Mouse (Mus musculus) MEL (cell line): ENCODE measurements around the gene Hpca.

Source experiments
- BHLHE40 ChIP-seq: IDR thresholded peaks from 2 replicates; pipeline ENCODE4 v1.6.1; 2012; ENCODE audit warnings: low read depth, mild to moderate bottlenecking, inconsistent platforms, low read length, improper control_type of control experiment, borderline replicate concordance
- CHD1 ChIP-seq: IDR thresholded peaks from 2 replicates; pipeline ENCODE4 v1.6.1; 2012; ENCODE audit warnings: low read depth, mild to moderate bottlenecking, inconsistent platforms, low read length, improper control_type of control experiment
- CHD2 ChIP-seq: IDR thresholded peaks from 2 replicates; pipeline ENCODE4 v1.6.1; 2011; ENCODE audit warnings: low read length, improper control_type of control experiment
- CTCF ChIP-seq, 3 experiments: IDR thresholded peaks in 2 of 3; conservative IDR thresholded peaks in 1 of 3; 2 replicates each; pipeline ENCODE4 v1.5.1; 2011 to 2012; ENCODE audit warnings: low read length in 3 of 3, low read depth in 2 of 3, mild to moderate bottlenecking in 2 of 3, improper control_type of control experiment in 1 of 3, inconsistent platforms in 1 of 3, mixed read lengths in 1 of 3, moderate library complexity in 1 of 3; ENCODE audit not compliant: control insufficient read depth in 1 of 3, insufficient read depth in 1 of 3, poor library complexity in 1 of 3, severe bottlenecking in 1 of 3
- EP300 ChIP-seq, 2 experiments: IDR thresholded peaks; 2 replicates each; pipeline ENCODE4 v1.6.1; 2011; ENCODE audit warnings: improper control_type of control experiment in 2 of 2, low read length in 2 of 2, low read depth in 1 of 2, mild to moderate bottlenecking in 1 of 2
- ETS1 ChIP-seq: IDR thresholded peaks from 2 replicates; pipeline ENCODE4 v1.6.1; 2012; ENCODE audit warnings: low read depth, mild to moderate bottlenecking, inconsistent platforms, low read length, improper control_type of control experiment, moderate library complexity
- MAZ ChIP-seq: IDR thresholded peaks from 2 replicates; pipeline ENCODE4 v1.6.1; 2012; ENCODE audit warnings: low read depth, mild to moderate bottlenecking, inconsistent platforms, low read length, improper control_type of control experiment
- USF1 ChIP-seq: IDR thresholded peaks from 2 replicates; pipeline ENCODE4 v1.6.1; 2014; ENCODE audit warnings: low read depth, mild to moderate bottlenecking, inconsistent platforms, low read length, improper control_type of control experiment, moderate library complexity

DNA sequence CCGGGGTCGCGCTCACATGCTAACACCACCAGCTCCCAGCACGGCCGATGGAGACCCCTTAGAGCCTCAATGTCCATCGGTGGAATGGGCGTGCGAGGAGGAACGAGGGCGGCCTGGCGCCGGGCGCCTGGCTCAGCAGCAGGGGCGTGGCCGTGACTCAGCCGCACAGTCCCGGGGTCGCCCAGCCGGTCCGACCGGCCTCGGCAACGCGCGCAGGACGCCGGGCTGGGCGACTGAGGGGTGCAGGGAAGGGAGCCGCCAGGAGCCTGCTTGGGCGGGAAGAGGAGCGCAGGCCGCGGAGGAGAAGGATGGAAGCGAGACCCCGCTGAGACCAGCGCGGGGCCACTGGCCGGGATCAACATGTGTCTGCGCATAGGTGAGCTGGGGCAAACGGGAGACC is 16.5 kb downstream of the Hpca start, which contains the start of gene Tmem54:
- TF ChIP-seq EP300 (IDR thresholded peaks at IDR 0.05; ENCODE audit: low read depth in 1 of 2, low read length in 2 of 2): no peak
- no peak for TF ChIP-seq CTCF (IDR thresholded peaks at IDR 0.05 in 2 of 3, conservative IDR thresholded peaks at IDR 0.05 in 1 of 3; ENCODE audit: control insufficient read depth in 1 of 3, insufficient read depth in 1 of 3, low read depth in 2 of 3, low read length in 3 of 3, poor library complexity in 1 of 3, severe bottlenecking in 1 of 3)
- TF ChIP-seq USF1: no peak
- TF ChIP-seq MAZ: no peak
- no peak for TF ChIP-seq CHD1
- TF ChIP-seq ETS1: no peak
- TF ChIP-seq BHLHE40: no peak
- TF ChIP-seq CHD2: no peak
